Mouse (Mus musculus) spleen, embryonic (tissue): ENCODE measurements at regions not wholly inside any gene's neighbourhood (a gene's known extent, or its start where the extent isn't known, plus 50 kb on each side); places are given as distances from the start of the nearest gene placed in this dataset.

Experiments
- CTCF ChIA-PET: fragments of 350-600 bp; sonication (Branson Sonifier 250); formaldehyde crosslinking; loops from one replicate; lab custom pipeline; 2022; lab: Charles Lee

DNA sequence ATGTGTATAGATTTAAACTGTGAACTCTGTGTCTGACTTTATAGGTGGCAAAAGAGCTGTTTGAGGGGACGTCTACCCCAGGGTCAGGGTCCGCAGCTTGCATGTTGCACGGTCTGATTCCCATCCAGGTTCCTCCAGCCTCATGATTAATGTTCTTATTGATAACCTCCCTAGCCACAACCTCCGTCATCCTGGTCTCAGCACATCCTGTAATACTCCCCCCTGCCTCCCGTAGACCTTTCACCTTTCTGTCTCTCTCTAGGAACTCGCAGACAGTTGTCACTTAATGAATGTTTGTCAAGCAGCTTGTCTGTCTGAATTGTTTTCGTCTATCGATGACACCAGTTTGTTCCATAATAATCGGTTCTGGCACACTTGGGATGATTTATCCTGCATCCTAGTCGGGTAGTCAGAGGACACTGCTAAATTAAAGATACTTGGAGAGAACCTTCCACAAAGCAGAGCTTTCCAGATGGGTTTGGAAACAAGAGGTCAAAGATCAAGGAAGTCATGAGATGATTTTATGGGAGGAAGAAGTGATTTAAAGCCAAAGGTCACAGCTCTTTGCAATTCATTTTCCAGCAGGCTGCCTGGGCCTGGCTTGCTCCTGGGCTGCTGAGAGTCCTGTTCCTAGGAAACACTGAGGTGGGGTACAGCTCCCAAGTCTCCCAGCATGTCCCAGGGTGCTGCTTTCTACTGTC is 435.9 kb downstream of the Prdm2 start:
- CTCF ChIA-PET, result no interaction called here

GRCm38 (mm10) chr4:142775023-142775422 is 437.8 kb downstream of the Prdm2 start:
- CTCF ChIA-PET, result no interaction called here

DNA sequence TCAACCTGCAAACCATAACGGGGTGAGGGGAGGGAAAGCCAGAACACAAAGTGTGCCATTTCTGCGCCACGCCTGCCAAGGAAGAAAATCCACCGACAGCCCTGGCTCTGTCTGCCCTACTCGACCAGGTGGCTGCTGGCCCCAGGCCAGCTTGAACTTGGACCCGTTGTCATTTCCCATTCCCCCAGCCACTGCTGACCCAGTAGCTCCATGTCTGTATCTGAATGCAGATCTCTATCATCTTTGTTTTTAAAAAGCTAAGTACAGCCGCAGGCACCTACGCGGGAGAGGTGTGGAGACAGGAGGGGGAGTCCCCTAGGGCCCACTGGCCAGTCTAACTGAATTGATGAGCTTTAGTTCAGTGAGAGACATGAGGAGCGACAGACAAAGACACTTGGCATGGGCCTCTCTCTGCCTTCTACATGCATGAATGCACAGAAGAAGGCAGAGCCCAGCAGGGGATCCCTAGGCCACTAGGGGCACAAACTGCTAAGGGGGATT is 439.1 kb downstream of the Prdm2 start:
- CTCF ChIA-PET, result no interaction called here

- CTCF ChIA-PET, result no interaction called here
These were observed 439.9 kb downstream of the Prdm2 start for GRCm38 (mm10) chr4:142772751-142773455.

GRCm38 (mm10) chr4:142771520-142772150 is 441.2 kb downstream of the Prdm2 start:
- CTCF ChIA-PET, result no interaction called here

- CTCF ChIA-PET, result no interaction called here
These were observed 442.6 kb downstream of the Prdm2 start for GRCm38 (mm10) chr4:142770177-142770576.

GRCm38 (mm10) chr4:142767665-142768064 is 445.1 kb downstream of the Prdm2 start:
- CTCF ChIA-PET, result no interaction called here

DNA sequence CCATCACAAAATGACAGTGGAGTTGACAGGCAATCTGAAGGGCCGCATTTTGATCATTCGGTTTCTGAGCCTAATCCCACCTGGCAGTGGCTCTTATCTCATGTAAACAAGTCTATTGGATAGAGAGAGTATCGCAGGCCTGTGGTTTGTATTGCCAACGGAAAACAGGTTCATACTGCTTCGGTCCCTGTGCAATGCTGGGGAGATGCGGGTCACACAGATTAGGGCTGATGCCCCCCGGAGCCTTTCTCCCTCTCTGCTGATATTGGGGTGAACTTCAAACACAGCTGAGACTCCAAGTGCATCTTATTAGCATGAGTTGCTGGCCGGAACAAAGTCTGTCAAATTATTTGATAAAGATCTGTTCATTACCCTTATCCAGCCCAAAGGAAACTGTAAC is 451.2 kb downstream of the Prdm2 start:
- CTCF ChIA-PET, result no interaction called here

- CTCF ChIA-PET, result no interaction called here
These were observed 454.7 kb downstream of the Prdm2 start for GRCm38 (mm10) chr4:142758102-142758501.

DNA sequence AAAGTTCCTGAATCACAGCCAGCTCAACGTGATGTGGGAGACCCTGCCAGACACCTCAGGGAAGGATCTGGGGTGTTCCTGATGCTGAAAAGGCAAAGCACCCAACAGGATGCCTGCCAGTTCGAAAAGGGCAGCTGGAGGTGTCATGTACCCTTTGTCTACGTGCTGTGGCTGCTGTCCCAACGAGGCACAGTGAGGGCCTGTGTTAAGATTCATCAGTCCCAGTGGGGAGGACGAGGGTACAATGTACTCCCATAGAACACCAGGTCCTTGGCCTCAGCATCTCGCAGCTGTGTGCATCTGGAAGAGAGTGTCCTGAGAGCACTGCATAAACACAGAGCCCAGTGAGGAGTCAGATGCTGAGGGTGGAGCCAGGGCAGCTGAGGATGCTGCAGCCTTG is 456.5 kb downstream of the Prdm2 start:
- CTCF ChIA-PET, result no interaction called here

DNA sequence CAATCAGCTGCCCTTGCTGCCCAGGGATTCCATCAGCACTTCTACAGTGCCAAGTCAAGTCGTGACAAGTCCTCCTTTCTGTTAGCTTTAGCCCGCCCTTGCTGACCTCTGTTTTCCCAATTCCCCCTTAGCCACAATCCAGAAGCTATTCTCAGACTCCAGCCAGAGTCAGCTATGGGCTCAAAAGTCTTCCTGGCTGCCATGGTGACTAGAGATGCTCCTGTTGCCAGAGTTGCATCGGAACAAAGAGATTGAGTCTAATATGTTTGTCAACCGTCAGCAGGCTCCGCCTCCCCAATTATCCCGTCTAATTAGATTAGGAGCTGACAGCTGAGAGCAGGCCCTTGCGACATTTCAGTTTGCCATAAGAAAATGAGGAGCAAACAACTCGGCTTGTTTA is 462.9 kb downstream of the Prdm2 start:
- CTCF ChIA-PET, result no interaction called here

DNA sequence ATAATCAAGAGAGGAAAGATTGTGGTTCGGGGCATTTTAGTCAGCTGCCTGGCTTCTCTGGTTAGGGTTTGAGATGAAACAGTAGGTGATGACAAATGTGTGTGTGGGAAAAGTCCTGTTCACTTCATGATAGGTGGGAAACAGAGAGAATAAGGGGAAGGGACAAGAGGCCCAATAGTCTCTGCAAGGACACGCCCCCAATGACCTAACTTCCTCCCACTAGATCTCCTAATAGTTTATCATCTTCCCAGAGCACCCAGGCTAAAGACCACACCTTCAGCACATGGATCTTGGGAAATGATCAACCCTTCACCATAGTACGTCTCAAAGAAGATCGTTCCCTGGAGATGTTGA is 484.3 kb upstream of the Kazn start:
- CTCF ChIA-PET, result no interaction called here

DNA sequence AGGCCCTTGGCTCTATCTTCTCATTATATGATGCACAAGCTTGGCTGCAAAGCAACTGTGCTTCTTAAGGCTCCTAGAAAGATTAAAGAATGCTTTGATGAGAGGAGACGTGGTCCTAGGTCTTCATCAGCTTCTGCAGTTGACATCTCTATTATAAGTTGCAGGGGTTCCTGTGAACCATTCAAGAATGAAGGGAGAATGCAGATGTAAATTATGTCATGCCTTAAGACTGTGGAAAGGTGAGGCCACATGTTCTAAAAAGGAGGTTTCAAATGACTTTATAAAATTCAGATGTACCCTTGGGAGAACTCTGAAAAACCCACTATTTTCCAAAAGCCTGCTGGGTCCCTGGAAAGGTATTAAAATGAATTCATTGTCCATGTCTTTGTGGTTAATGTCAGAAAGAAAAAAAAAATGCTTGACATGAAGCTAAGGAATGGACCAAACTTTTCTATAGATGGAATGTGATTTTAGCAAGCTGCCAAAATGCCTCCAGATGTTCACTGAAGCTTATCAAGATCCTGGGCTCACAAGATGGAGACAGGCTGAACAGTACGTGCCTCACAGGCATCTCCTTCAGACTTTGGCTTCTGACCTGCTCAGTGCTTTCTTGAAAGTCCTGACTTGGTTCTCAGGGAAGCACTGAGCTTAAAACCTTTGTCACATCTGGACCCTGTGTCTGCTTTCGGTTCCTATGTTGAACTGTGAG is 483.8 kb upstream of the Kazn start:
- CTCF ChIA-PET, result no interaction called here

- CTCF ChIA-PET, result no interaction called here
These were observed 462.4 kb upstream of the Kazn start for GRCm38 (mm10) chr4:142701606-142702005.

DNA sequence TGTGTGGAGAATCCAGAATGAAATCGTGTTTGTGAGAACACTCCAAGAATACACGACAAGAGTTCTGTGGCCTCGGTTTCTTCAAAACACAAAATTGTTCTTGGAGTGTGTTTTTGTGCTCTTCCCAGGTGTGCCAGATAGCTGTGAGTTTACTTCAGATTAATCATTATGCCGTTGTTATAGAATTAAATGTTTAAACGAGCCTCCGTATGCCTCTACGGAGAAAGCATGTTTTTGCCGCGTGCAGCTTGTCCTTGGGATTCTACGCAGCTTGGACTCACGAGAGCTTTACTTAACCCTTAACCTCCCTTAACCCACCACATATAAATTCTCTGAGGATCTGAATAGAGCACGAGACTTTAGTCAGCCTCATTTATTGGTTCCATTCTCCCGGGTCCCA is 455.7 kb upstream of the Kazn start:
- CTCF ChIA-PET, result no interaction called here

DNA sequence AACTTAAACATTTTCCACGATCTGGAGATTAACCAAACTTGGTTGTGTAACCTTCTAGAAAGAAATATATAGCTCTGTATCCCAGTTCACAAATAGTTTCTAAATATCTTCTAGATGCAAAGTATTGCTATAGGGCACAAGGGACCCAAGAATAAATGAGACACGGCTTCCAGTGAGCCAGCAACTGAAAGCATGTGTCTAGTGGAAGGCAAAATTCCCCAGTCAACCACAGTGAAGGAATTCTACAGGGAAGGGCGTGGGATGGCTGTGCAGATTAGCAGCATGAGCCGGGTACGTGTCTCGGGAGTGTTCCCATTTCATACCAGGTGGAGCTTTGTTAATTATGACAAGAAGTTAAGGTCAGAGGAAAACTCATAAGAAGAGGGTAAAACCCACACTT is 449.0 kb upstream of the Kazn start:
- CTCF ChIA-PET, result no interaction called here

GRCm38 (mm10) chr4:142677426-142677825 is 438.2 kb upstream of the Kazn start:
- CTCF ChIA-PET, result no interaction called here

DNA sequence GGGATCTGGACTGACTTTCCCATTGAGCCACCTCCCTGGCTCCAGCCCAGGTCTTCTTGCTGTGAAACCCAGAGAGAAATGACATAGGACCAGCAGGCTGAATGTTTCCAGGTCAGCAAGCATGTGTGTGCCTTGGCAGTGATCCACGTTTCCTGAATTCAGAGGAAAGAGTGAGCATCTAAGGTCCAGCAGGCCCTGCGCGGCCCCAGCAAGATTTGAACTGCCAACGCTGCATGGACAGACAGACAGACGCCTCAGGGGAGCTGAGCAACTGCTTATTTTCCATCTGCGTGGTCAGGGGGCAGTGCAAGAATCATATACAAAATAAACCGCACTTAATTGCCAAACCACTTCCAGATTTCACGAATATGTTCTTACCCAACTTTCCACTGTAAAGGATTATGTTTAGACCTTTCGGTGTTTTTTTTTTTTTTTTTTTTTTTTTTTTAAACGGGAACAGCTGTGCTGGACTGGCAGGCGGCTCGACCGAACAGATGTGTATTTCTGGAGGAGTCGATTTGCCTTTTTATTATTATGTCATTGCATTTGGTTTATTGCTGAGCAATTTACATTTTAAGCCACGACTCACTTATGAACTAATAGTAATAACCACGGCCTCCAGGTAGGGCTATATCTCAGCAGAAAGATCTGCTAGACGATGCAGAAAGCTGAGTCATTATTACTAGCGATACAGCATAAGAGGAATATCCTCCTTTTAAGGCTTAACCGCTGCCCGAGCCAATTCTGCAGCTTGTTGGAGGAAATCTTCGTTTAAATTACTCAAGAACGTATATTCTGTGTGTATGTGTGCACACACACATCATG is 435.7 kb upstream of the Kazn start:
- CTCF ChIA-PET, result no interaction called here

DNA sequence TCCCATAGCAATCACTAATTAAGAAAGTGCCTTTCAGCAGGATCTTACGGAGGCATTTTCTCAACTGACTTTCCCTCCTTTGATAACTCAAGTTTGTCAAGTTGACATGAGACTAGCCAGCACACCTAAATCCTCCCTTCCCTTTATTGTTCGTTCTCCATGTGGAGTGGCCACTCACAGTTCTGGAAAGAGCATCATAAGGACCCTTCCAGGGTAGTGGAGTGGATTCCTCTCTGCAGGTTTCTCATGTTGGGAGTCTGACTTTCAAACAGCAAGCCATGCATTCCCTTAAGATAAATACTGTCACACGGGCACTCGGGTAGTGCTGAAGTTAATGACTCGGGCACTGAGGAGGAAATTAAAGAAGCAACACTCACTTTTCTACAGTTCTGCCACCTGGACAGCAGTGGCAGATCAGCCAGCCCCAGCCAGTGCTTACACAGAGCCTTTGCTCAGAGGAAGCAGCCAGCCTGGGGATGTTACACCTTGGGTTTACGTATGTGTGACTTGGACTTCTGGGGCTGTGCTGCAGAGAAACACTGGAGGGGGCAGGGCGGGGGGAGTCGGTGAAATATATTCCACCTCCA is 432.8 kb upstream of the Kazn start:
- CTCF ChIA-PET, result no interaction called here

DNA sequence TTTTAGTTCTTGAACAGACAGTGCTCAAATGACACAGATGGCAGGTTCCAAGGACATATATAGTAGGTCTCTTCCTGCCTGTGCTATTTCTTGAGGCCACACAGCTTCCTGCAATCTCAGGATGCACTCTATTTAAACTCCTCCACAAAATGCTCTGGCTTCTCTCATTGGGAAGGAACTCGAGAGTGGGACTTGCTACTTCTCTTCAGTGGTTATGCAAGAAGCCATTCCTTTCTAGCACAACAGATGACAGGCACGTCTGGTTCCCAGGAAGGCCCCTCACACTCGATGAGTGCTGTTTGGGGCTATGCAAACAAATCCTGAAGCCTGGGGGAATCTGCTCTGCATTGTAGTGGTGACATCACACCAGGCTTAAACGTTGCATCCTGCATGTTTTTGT is 425.6 kb upstream of the Kazn start:
- CTCF ChIA-PET, result no interaction called here

- CTCF ChIA-PET, result no interaction called here
These were observed 419.0 kb upstream of the Kazn start for GRCm38 (mm10) chr4:142658156-142658555.
